Mouse (Mus musculus): Measurements from ENCODE around the gene Zfp750.

Gene Zfp750

GRCm38 (mm10) chr11:121467408-121467807 lies 51.7 kb downstream of the Zfp750 start:
- no peak for DNase-seq

Measured in cerebellum, adult 8-10 months (tissue).